Mouse (Mus musculus): ENCODE data around the gene Axdnd1. TPM values are rescaled to one million over a fixed set of nuclear protein-coding genes. Genes with fewer than 3 reads are reported as not detected.

Axdnd1 gene
- total RNA-seq (2023) = 1 to 10 TPM; 1.6 to 2.0 TPM

DNA sequence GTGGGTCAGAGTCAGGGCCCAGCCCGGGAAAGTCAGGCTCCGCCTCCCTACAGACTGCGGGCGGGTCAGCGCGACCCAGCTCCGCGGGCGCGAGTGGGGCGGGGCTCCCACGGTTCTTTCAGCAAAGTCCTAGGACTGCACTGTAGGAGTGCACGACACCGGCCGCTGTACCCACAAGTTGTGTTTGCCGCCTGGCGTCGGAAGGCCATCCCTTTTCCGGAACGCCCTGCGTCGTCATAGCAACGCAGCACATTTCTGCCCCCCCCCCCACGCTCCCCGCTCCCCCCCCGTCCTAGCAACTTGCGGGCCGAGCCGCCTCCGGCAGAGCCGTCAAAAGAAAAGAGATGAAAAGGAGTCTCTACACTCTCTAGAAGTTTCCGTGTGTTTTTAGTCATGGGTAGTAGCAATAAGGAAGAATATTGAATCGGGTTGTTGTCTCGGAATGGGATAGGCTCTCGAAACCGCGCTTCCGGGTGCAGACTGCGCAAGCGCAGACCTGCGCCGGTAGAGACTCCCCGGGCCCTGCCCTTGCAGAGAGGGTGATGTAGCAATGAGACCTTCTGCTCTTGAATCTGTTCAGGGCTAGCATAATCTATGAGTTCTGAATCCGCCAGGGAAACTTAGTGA, at the start of gene Axdnd1:
Gene Axdnd1, minus strand, starts transcription at position 489 of the 627 bp plus-strand sequence.

DNA sequence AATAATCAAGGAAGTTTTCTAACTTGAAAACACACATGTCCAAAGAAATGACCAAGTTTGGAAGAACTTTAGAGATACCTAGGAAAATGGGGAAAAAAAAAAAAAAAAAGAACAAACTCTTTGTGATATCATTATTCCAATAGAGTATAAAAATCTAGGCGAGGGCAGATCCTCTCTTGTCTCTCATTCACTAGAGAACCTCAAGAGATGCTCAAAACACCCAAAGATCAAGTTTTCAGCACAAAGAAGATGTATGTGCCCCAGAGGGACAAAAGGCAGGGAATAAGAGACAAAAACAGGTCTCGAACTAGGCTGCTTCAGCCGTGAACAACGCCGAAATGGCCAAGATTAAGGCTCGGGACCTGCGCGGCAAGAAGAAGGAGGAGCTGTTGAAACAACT, 55.2 kb downstream of the Axdnd1 start, which contains the start of gene Gm2000:
Gene Gm2000, plus strand, starts transcription at position 301 of the 400 bp plus-strand sequence.

DNA sequence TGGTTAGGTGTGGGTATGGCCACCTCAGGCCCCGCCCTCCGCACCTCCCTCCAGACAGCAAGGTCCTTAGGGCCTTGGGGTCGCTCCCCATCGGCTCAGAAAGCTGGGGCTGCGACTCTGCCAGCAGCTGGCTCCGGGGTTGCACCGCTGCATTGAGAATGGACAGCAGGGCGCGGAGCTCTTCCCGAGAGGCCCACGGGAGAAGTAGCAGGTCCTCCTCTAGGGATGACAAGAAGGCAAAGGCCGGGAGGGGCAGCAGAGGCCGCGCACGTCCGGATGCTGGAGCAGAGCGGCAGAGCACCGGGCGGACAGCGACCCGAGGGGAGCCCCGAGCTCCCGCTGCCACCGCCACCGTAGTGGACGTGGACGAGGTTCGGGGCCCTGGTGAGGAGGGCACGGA, 110.3 kb downstream of the Axdnd1 start, which contains the start of gene Nphs2:
Gene Nphs2, plus strand, starts transcription at position 98 of the 400 bp plus-strand sequence.

DNA sequence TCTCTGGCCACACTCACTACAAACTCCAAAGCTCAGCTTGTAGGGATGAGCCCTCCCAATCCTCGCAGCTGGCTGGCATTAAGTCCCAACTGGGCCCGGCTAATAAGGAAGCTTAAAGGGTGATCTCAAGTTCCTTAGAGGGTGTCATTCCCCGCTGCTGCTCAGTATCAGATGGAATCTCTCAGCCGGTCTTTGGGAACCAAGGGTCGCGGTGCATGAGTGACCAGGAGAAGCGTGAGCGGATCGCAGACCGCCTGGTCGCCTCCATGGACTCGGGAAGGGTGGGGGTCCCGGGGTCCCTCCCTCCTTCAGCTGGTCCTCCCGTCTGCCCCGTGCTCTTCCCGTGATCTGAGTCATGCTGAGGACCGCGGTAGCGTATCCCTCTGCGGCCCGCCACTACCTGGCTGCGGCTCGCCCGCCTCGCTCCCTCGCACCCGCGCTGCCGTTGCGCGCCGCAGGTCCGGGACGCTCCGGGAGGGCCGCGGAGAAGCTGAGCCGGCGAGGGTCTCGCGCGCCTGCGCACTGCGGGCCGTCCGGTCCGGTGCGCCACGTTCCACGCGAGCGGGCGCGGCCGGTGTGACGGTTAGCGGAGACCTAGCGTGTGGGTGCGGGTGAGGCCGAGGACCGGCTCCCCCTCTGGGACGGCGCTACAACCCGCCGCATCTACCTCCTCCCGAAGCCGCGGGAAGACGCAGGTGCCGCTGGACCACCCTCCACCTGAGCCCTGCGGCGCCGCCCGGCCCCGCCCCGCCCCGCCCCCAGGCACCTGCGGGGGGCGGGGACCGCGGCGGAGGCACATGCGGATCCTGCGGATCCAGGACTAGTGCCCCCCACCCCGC, 117.8 kb downstream of the Axdnd1 start, which contains the start of gene Tdrd5:
Gene Tdrd5, minus strand, starts transcription at position 754 of the 839 bp plus-strand sequence.

Other genes starting within 250 kb of the Axdnd1 start
- not detected for gene Fam163a, start 216.1 kb downstream of the Axdnd1 start, total RNA-seq (2023)
- gene Tdrd5, start 117.5 kb downstream of the Axdnd1 start, total RNA-seq (2023) = not detected
- gene Nphs2, start 110.4 kb downstream of the Axdnd1 start, total RNA-seq (2023) = not detected
- 100 to 1,000 TPM; 692 to 734 TPM for gene Gm2000, start 55.1 kb downstream of the Axdnd1 start, total RNA-seq (2023)
- 100 to 1,000 TPM; 291 to 293 TPM for gene Soat1, start 53.2 kb upstream of the Axdnd1 start, total RNA-seq (2023)
- 10 to 100 TPM; 22.7 to 27.0 TPM for gene Gm10031, start 102.9 kb upstream of the Axdnd1 start, total RNA-seq (2023)
- 10 to 100 TPM; 32.7 to 42.4 TPM for gene Abl2, start 137.6 kb upstream of the Axdnd1 start, total RNA-seq (2023)